Mouse (Mus musculus): ENCODE data around the gene Hhipl1. TPM values are rescaled to one million over a fixed set of nuclear protein-coding genes. Genes with fewer than 3 reads are reported as not detected.

Gene Hhipl1
- polyA plus RNA-seq, 1 experiment from 2014 or later, result 1.00 TPM

DNA sequence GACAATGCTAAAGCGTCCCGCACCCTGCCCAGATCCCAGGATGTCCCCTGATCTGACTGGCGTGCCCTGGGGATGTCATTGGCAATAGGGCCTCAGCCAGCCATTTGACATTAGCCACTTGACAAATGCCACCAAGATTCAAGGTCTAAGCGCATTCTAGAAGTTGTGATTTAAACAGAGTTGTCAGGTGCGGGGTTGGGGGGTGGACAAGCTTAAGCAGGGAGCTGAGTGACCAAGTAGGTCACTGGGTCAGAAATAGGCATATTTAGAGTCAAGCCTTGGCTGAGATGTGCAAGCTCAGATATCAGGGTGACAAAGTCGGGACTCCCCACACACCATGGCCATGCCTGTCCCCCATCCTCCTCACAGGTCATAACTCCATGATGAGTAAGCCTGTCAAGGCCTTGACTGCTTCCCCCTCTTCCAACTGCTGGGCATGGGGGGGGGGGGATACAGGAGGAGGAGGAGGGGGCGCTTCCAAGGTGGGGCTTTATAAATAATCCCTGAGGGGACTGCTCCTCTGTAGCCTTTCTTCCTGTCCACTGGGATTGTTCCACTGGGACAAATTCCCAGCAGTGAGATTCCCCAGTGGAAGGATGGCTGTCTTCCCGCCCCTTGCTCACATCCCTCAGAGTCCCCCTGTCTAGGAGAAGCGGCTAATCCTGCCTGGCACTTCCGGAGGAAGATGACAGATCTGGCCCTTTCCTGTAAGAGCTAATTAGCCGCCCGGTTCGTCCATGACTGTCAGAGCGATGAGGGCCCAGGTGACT lies 21.4 kb upstream of the Hhipl1 start:
- Histone ChIP-seq H3K4me1 (peaks cover 30% of the 10 kb centered on the region), H3K36me3 (no peaks in the 10 kb centered on the region), H3K27ac (0 out of 2 replicates have a peak overlapping the region, but pooled peaks have one; percentile 34), H3K27me3 (peaks cover 10% of the 10 kb centered on the region; the same call in 1 of the 2 replicates), H3K4me2 (peak overlapping the region; percentile 29), H3K4me3 (replicated peaks) (no peak overlapping the region), H3K9me3 (replicated peaks) (no peaks in the 10 kb centered on the region), H3K9ac (no peak overlapping the region)
- WGBS, result 38% methylated on average over 14 of the region's 14 CpGs
- 0 out of 2 replicates have a peak, but pooled peaks have one; percentile 7 for ATAC-seq (replicated peaks; ENCODE audit: low FRiP score)

DNA sequence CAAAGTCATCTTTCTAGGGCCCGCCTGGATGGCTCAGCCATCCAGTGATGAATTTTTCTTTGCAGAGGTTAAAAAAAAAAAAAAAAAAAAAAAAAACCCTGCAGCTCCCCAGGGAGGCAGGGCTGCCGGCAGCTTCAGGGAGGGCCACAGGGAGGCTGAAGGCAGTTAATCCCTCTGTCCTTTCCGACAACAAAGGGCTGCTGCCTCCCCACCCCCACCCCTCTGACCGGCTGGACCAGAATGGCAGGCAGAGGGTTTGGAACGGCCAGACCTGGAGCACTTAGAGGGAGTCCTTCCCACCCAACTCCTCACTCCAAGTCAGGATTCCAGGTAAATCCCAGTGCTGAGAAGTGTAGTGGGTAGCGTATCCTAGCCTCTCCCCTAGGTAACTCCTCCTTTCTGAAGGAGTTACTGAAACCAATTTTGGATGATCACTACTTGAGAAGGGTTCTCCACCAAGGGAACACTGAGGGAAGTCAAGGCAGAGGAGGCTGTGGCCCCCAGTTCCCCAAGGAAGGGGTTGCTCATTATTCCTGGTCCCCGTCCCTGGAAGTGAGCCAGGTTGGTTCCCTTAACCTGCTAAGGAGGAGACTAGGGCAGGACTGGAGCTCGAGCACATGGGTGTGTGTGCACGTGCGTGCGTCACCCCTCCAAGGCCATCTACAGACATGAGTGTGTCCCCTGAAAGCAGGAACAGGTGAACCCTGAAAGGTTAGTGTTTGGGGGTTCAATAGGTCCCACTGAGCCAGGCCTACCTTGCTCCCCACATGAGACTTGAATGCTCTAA lies 20.7 kb upstream of the Hhipl1 start:
- Histone ChIP-seq H3K27ac (0 out of 2 replicates have a peak overlapping the region, but pooled peaks have one; percentile 34), H3K27me3 (peaks cover 10% of the 10 kb centered on the region; the same call in 1 of the 2 replicates), H3K4me3 (replicated peaks) (no peak overlapping the region), H3K4me1 (peaks cover 30% of the 10 kb centered on the region), H3K36me3 (no peaks in the 10 kb centered on the region), H3K9ac (no peak overlapping the region), H3K9me3 (replicated peaks) (no peaks in the 10 kb centered on the region), H3K4me2 (peak overlapping the region; percentile 29)
- ATAC-seq (replicated peaks; ENCODE audit: low FRiP score), result peak; percentile 58; the same call in 1 of the 2 replicates
- 33% methylated on average over 11 of the region's 11 CpGs for WGBS

DNA sequence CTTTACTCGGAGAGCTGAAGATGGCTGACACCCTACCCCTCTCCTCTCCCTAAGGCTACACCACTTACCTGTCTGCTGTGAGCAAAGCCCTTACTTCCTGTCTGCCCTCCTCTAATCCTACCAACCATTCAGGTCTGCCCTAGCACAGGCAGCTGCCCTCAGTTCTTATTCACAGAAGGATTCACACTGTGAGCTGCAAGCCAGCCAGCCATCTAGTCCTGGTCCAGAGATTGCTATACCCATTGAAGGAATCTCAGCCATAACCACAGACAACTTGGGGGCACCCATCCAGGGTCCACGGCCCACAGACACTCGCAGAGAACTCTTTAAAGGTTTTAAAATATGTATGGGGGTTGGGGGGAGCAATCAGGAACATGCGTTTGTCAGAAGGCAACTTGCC lies 19.7 kb upstream of the Hhipl1 start:
- Histone ChIP-seq H3K4me1 (peaks cover 30% of the 10 kb centered on the region), H3K9ac (no peak overlapping the region), H3K9me3 (replicated peaks) (no peaks in the 10 kb centered on the region), H3K4me3 (replicated peaks) (no peak overlapping the region), H3K4me2 (no peak overlapping the region), H3K36me3 (no peaks in the 10 kb centered on the region), H3K27me3 (0 out of 2 replicates have a peak, but pooled peaks cover 3% of the 10 kb centered on the region), H3K27ac (no peak overlapping the region)
- 85% methylated on average over 4 of the region's 4 CpGs for WGBS
- no peak for ATAC-seq (replicated peaks; ENCODE audit: low FRiP score)

DNA sequence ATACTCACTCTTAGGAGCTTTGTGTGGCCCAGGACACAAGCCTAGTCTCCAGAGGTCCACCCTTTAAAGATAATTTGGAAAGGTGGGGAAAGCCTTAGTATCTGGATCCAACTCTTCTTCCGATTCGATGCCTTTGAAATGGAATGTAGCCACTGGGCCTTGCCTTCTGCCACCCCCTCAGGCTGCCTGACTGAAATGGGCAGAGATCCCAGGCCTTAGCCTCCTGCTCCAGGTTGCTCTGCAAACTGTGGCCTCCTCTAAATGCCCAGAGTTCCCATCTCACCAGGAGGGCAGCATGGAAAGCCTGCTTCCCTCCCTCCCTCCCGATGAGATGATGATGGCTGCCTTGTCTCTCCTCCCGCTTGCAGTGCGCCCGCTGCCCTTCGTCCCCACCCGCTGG lies 19.1 kb upstream of the Hhipl1 start:
- H3K4me3 ChIP-seq (replicated peaks), result no peak overlapping the region
- peaks cover 31% of the 10 kb centered on the region for H3K4me1 ChIP-seq
- no peaks in the 10 kb centered on the region for H3K36me3 ChIP-seq
- 0 out of 2 replicates have a peak, but pooled peaks cover 3% of the 10 kb centered on the region for H3K27me3 ChIP-seq
- ATAC-seq (replicated peaks; ENCODE audit: low FRiP score), result no peak
- no peak overlapping the region for H3K9ac ChIP-seq
- H3K9me3 ChIP-seq (replicated peaks), result no peaks in the 10 kb centered on the region
- no peak overlapping the region for H3K27ac ChIP-seq
- WGBS, result 96% methylated on average over 8 of the region's 8 CpGs
- no peak overlapping the region for H3K4me2 ChIP-seq

DNA sequence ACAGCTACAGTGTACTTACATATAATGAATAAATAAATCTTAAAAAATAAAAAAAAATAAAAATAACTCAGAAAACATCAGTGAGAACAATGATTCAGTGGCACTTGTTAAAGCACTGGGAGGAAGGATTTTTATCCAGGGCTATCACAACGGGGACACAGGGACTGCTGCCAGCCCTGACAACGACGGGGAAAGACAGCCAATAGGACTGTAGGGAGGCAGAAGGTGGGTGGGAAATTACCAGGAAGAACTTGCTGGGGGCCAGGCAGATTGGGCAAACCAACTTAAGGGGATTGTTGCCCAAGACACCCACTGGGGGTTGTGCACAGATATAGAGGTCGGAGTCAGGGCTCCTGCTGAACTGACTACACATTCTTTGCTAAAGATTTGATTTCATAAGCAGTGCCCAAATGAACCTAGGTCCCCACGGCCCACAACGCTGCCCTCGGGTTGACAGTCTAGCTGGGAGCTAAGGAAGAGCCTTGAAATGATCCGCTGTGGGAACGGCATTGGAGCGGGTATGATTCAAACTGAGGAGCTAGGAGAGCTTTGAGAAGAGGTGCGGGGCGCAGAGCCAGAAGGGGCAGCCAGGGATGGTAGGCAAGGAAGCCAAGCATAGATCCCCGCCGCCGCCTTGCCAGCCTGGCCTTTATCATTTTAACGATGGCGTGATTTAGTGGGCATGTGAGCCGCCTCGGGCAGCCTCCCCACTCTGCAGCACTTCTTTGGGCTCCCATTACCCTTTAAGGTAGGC lies 17.8 kb upstream of the Hhipl1 start:
- H3K4me2 ChIP-seq, result no peak overlapping the region
- no peaks in the 10 kb centered on the region for H3K9me3 ChIP-seq (replicated peaks)
- H3K27me3 ChIP-seq, result no peaks in the 10 kb centered on the region
- H3K4me3 ChIP-seq (replicated peaks), result no peak overlapping the region
- H3K27ac ChIP-seq, result no peak overlapping the region
- ATAC-seq (replicated peaks; ENCODE audit: low FRiP score), result no peak
- 57% methylated on average over 19 of the region's 19 CpGs for WGBS
- H3K36me3 ChIP-seq, result no peaks in the 10 kb centered on the region
- no peak overlapping the region for H3K9ac ChIP-seq
- H3K4me1 ChIP-seq, result peaks cover 40% of the 10 kb centered on the region

DNA sequence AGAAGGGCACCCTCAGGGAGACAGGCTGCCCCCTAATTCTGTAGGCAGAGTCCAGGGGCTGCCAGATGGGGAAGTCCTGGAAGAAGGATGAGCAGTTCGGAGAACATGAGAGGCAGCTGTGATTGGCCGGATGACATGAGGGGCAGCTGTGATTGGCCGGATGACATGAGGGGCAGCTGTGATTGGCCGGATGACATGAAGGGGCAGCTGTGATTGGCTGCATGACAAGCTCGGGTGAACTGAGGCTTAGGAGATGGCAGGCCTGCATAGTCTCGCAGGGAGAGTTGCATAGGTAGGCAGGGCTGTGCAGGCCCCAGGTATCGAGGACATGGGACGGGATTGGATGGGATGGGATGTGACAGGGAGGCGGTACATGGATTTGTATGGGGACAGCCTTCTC lies 13.7 kb upstream of the Hhipl1 start:
- H3K27ac ChIP-seq, result no peak overlapping the region
- no peaks in the 10 kb centered on the region for H3K36me3 ChIP-seq
- H3K27me3 ChIP-seq, result peaks cover 12% of the 10 kb centered on the region
- peak overlapping the region; percentile 39 for H3K4me2 ChIP-seq
- H3K4me3 ChIP-seq (replicated peaks), result no peak overlapping the region
- ATAC-seq (replicated peaks; ENCODE audit: low FRiP score), result peak; percentile 44
- peaks cover 17% of the 10 kb centered on the region for H3K4me1 ChIP-seq
- 16% methylated on average over 9 of the region's 9 CpGs for WGBS
- no peaks in the 10 kb centered on the region for H3K9me3 ChIP-seq (replicated peaks)
- H3K9ac ChIP-seq, result no peak overlapping the region

DNA sequence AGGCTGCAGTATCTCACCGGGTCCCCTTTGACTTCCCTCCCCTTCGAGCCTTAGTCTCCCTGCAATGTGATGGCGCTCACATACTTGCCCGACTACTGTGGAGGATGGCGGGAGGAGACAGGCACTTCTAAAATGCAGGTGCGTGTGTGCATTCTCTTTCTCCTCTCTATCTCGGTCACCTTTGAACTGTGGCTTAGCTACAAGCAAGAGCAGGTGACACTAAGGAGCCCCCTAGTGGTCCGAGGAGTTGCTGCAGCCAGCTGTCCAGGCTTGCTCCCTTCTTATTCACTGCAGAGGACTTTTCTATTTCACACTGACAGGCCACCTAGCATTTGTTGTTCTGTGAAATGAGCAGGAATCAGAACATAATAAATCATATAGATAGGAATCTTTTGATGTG lies 13.1 kb upstream of the Hhipl1 start:
- Histone ChIP-seq H3K36me3 (no peaks in the 10 kb centered on the region), H3K4me1 (peaks cover 17% of the 10 kb centered on the region), H3K9ac (no peak overlapping the region), H3K27ac (no peak overlapping the region), H3K27me3 (peaks cover 12% of the 10 kb centered on the region), H3K4me2 (peak overlapping the region; percentile 39), H3K9me3 (replicated peaks) (no peaks in the 10 kb centered on the region), H3K4me3 (replicated peaks) (no peak overlapping the region)
- ATAC-seq (replicated peaks; ENCODE audit: low FRiP score), result peak; percentile 40; the same call in 1 of the 2 replicates
- 1% methylated on average over 8 of the region's 8 CpGs for WGBS

DNA sequence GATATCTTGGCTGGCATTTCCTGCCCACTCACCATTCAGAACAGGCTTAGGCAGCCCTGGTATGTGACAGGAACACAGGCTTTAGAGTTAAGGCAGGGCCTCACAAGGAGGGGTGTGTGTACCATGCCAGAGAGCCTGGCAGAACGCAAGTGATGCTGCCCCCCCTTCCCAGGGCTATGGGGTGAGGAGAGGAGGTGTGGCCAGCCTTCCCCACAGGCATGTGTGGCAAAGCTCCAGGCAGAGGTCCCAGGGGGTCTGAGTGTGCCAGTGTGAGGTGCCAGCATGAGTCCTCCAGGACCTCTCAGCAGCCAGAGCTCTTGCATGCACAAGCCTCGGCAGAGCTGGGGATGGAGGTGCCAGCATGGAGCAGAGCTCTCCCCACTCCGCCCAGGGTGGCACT lies 11.4 kb upstream of the Hhipl1 start:
- Histone ChIP-seq H3K27me3 (peaks cover 12% of the 10 kb centered on the region), H3K27ac (no peak overlapping the region), H3K4me2 (no peak overlapping the region), H3K9ac (no peak overlapping the region), H3K4me3 (replicated peaks) (no peak overlapping the region), H3K36me3 (no peaks in the 10 kb centered on the region), H3K9me3 (replicated peaks) (no peaks in the 10 kb centered on the region), H3K4me1 (peaks cover 10% of the 10 kb centered on the region)
- no peak for ATAC-seq (replicated peaks; ENCODE audit: low FRiP score)
- WGBS, result 75% methylated on average over 3 of the region's 3 CpGs

DNA sequence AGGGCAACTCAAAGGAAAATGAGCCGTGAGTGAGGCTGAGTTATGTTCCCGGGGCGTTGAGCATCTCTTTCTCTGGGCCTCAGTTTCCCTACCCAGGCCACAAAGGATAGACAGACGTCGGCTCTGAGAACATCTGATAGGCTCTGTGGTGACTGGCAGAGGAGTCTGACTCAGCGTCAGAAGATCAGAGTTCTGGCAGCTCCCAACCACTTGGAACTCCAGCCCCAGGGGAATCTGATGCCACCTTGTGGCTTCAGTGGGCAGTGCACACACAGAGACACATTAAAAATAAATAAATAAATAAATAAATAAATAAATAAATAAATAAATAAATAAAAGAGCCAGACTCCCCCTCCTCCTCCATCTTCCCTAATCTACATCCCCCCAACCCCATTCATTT lies 9.0 kb upstream of the Hhipl1 start:
- H3K4me3 ChIP-seq (replicated peaks), result no peak overlapping the region
- H3K36me3 ChIP-seq, result no peaks in the 10 kb centered on the region
- no peak for ATAC-seq (replicated peaks; ENCODE audit: low FRiP score)
- 86% methylated on average over 6 of the region's 6 CpGs for WGBS
- H3K9me3 ChIP-seq (replicated peaks), result no peaks in the 10 kb centered on the region
- no peak overlapping the region for H3K27ac ChIP-seq
- no peak overlapping the region for H3K4me2 ChIP-seq
- peaks cover 12% of the 10 kb centered on the region for H3K27me3 ChIP-seq
- peaks cover 9% of the 10 kb centered on the region for H3K4me1 ChIP-seq
- no peak overlapping the region for H3K9ac ChIP-seq

DNA sequence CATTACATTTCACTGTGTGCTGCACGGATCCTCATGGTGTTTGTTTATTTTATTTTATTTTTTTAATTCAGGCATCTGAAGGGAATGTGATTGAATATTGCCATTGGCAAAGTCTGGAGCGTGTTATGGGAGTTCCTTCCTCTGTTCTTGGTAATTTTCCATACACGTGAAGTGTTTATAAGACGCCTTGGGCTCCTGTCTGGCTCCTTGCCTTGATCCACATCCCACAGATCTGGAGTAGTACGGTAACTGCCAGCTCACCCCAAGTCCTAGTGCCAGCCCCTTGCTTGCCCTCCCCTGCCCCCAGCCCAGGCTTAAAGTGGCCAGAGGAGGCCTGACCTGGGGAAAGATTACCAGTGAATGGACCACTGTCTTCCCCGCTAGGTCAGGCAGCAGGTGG lies 5.1 kb upstream of the Hhipl1 start:
- Histone ChIP-seq H3K27ac (no peak overlapping the region), H3K36me3 (no peaks in the 10 kb centered on the region), H3K9me3 (replicated peaks) (no peaks in the 10 kb centered on the region), H3K27me3 (peaks cover 24% of the 10 kb centered on the region), H3K4me3 (replicated peaks) (no peak overlapping the region), H3K4me1 (peaks cover 5% of the 10 kb centered on the region), H3K9ac (no peak overlapping the region), H3K4me2 (no peak overlapping the region)
- WGBS, result 77% methylated on average over 6 of the region's 6 CpGs
- no peak for ATAC-seq (replicated peaks; ENCODE audit: low FRiP score)

DNA sequence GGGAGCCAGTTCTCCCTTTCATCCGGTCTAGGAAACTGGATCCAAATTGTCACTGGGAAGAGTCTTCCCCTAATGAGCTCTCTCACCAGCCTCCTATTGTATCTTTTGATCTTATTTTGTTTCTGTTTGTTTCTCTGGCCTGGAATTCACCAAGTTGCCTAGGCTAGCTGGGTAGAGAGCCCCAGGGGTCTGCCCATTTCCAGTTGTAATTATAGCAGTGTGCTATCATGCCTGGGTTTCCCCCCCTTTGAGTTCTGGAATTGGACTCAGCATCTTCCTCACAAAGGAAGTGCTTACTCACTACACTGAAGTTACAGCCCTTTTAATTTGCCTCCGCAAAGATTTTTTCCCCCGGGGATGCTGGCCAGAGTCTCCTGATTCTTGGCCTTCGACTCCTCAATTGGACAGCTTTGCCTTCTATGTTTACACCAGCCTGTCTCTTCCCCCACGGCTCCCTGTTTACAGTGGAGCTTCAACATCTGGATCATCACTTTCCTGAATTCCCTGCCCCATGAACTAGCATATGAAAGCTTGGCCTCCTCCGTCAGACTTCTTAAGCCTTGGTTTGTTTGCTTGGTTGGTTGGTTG lies 2.2 kb upstream of the Hhipl1 start:
- H3K36me3 ChIP-seq, result no peaks in the 10 kb centered on the region
- H3K4me2 ChIP-seq, result no peak overlapping the region
- no peak overlapping the region for H3K9ac ChIP-seq
- peaks cover 48% of the 10 kb centered on the region for H3K27me3 ChIP-seq
- H3K27ac ChIP-seq, result no peak overlapping the region
- WGBS, result 45% methylated on average over 6 of the region's 6 CpGs
- peaks cover 17% of the 10 kb centered on the region for H3K4me1 ChIP-seq
- no peak for ATAC-seq (replicated peaks; ENCODE audit: low FRiP score)
- H3K9me3 ChIP-seq (replicated peaks), result no peaks in the 10 kb centered on the region
- H3K4me3 ChIP-seq (replicated peaks), result no peak overlapping the region
